Mouse (Mus musculus): ENCODE measurements around the gene Pacs2.

The Pacs2 gene

GRCm38 (mm10) chr12:113042543-113042942, 28.2 kb downstream of the Pacs2 start:
- DNase-seq (ENCODE audit: low spot score in 2 of 2) = no peak

GRCm38 (mm10) chr12:113044916-113045677, 30.8 kb downstream of the Pacs2 start:
- no peak for DNase-seq (ENCODE audit: low spot score in 2 of 2)

- DNase-seq (ENCODE audit: low spot score in 2 of 2) = no peak
These were observed 32.6 kb downstream of the Pacs2 start for GRCm38 (mm10) chr12:113046861-113047260.

- DNase-seq (ENCODE audit: low spot score in 2 of 2) = peak; percentile 56 to 69
These were observed 33.8 kb downstream of the Pacs2 start for GRCm38 (mm10) chr12:113048103-113048502.

GRCm38 (mm10) chr12:113049836-113050235, 35.5 kb downstream of the Pacs2 start:
- DNase-seq (ENCODE audit: low spot score in 2 of 2) = no peak

- DNase-seq (ENCODE audit: low spot score in 2 of 2) = no peak
These were observed 36.4 kb downstream of the Pacs2 start for GRCm38 (mm10) chr12:113050671-113051070.

- no peak for DNase-seq (ENCODE audit: low spot score in 2 of 2)
These were observed 37.5 kb downstream of the Pacs2 start for GRCm38 (mm10) chr12:113051628-113052403.

GRCm38 (mm10) chr12:113056089-113056488, 41.8 kb downstream of the Pacs2 start:
- no peak for DNase-seq (ENCODE audit: low spot score in 2 of 2)

GRCm38 (mm10) chr12:113060178-113060577, 45.9 kb downstream of the Pacs2 start:
- DNase-seq (ENCODE audit: low spot score in 2 of 2) = no peak

GRCm38 (mm10) chr12:113061606-113062005, 47.3 kb downstream of the Pacs2 start:
- no peak for DNase-seq (ENCODE audit: low spot score in 2 of 2)

GRCm38 (mm10) chr12:113062201-113062600, 47.9 kb downstream of the Pacs2 start:
- no peak for DNase-seq (ENCODE audit: low spot score in 2 of 2)

- DNase-seq (ENCODE audit: low spot score in 2 of 2) = no peak
These were observed 49.4 kb downstream of the Pacs2 start for GRCm38 (mm10) chr12:113063700-113064099.

GRCm38 (mm10) chr12:113068002-113068401, 53.7 kb downstream of the Pacs2 start:
- no peak for DNase-seq (ENCODE audit: low spot score in 2 of 2)

GRCm38 (mm10) chr12:113069389-113069788, 55.1 kb downstream of the Pacs2 start:
- DNase-seq (ENCODE audit: low spot score in 2 of 2) = no peak

GRCm38 (mm10) chr12:113071321-113071720, 57.0 kb downstream of the Pacs2 start:
- no peak for DNase-seq (ENCODE audit: low spot score in 2 of 2)

- no peak for DNase-seq (ENCODE audit: low spot score in 2 of 2)
These were observed 57.5 kb downstream of the Pacs2 start for GRCm38 (mm10) chr12:113071827-113072226.

GRCm38 (mm10) chr12:113073420-113074328, 59.4 kb downstream of the Pacs2 start:
- peak; percentile 65 to 71 for DNase-seq (ENCODE audit: low spot score in 2 of 2)

- DNase-seq (ENCODE audit: low spot score in 2 of 2) = peak; percentile 93
These were observed 60.2 kb downstream of the Pacs2 start, which contains the start of gene Tex22 for GRCm38 (mm10) chr12:113074329-113075062. Gene Tex22 (plus strand): TSS chr12:113074502.

- DNase-seq (ENCODE audit: low spot score in 2 of 2) = peak; percentile 90 to 93
These were observed 60.8 kb downstream of the Pacs2 start for GRCm38 (mm10) chr12:113075063-113075454.

- DNase-seq (ENCODE audit: low spot score in 2 of 2) = peak in 1 of 2 experiments; percentile 56
These were observed 61.2 kb downstream of the Pacs2 start for GRCm38 (mm10) chr12:113075486-113075885.

- DNase-seq (ENCODE audit: low spot score in 2 of 2) = no peak
These were observed 73.0 kb downstream of the Pacs2 start for GRCm38 (mm10) chr12:113087276-113087675.

All from right cerebral cortex, postnatal 10 days (tissue).